Mouse (Mus musculus): Measurements from ENCODE around the gene Ing1. TPM values are rescaled to one million over a fixed set of nuclear protein-coding genes. Genes with fewer than 3 reads are reported as not detected.
A peak's percentile ranks its signal among the peaks of the same experiment; 100 is the strongest.

The Ing1 gene
- 38.5 and 44.1 TPM in 2 replicates for polyA plus RNA-seq (2011; ENCODE audit: insufficient read length, low read depth, missing spikeins)

DNA sequence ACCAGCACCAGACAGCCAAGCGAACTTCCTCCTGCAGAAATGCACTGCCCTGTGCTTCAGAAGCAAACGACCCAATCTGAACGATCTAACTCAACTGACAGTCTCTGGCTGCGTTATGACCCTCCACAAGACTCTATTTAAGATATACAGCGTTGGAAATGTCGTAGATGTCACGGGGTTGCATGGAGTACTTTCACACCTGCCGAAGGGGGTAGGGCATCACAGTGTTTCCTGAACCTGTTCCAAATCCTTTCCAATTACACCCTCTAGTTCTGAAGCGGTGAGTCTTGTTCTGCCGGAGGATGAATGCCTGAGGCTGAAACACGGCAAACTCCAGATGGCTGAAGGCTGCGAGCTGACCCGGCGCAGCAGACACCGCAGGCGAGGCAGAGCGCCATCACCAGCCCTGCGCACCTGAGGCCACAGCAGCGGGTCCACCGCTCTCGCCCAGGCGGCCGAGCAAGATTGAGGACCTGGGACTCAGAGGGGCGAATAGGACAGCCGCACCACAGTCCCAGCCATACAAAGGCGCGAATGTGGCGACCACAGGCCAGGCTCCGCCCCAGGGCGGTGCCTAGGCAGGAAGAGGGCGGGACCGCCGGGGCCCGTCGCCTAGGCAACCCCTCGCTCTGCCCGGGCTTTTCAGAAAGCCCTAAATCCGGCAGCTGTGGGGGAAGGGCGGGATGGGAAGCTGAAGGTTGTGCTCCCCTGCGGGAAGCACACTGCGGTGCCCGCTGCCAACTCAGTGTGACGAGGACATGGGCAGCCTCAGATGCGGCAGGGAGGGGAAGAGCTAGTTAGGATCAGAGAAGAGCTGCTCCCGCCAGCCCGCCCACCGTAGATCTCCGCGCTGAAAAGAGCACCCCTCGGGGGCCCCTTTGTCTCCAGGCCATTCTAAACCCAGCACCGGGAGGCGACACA lies at the start of gene Ing1:
Gene Ing1 (plus strand): TSS at position 773 of the 921 bp plus-strand sequence.
- Histone ChIP-seq H3K4me3 (ENCODE audit: insufficient read depth, low read length) (peak within 1 kb of the TSS; percentile 59), H3K4me1 (ENCODE audit: control insufficient read depth, insufficient read depth, low read length) (0 out of 2 replicates have a peak, but pooled peaks cover 4% of the 10 kb centered on the region), H3K27ac (ENCODE audit: insufficient read depth, low read length) (peak within 1 kb of the TSS; percentile 92)
- peak; percentile 92 for TF ChIP-seq POLR2A (IDR thresholded peaks at IDR 0.05; ENCODE audit: low read depth, low read length)
- TF ChIP-seq CTCF (IDR thresholded peaks at IDR 0.05; ENCODE audit: borderline replicate concordance, insufficient read depth, low read length): no peak

DNA sequence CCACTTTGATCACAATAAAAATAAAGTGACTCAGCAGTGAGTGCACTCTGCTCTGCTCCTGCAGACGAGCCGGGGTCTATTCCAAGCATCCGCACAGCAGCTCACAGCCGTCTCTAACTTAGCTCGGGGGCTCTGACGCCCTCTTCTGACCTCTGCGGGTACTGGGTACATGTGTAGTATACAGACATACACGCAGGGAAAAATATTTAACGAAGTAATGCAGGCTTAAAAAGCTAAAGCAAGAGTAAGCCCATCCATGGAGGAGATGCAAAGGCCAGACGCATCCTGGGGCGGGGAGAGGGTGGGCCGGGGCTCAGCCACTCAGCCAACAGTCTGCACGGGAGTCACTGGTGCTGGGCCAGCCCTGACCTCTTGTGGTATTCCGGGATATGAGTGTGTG lies 49.3 kb upstream of the Ing1 start:
- Histone ChIP-seq H3K4me1 (ENCODE audit: control insufficient read depth, insufficient read depth, low read length) (no peaks in the 10 kb centered on the region), H3K27ac (ENCODE audit: insufficient read depth, low read length) (no peak overlapping the region), H3K4me3 (ENCODE audit: insufficient read depth, low read length) (no peak overlapping the region)
- TF ChIP-seq CTCF (IDR thresholded peaks at IDR 0.05; ENCODE audit: borderline replicate concordance, insufficient read depth, low read length): no peak
- no peak for TF ChIP-seq POLR2A (IDR thresholded peaks at IDR 0.05; ENCODE audit: low read depth, low read length)

DNA sequence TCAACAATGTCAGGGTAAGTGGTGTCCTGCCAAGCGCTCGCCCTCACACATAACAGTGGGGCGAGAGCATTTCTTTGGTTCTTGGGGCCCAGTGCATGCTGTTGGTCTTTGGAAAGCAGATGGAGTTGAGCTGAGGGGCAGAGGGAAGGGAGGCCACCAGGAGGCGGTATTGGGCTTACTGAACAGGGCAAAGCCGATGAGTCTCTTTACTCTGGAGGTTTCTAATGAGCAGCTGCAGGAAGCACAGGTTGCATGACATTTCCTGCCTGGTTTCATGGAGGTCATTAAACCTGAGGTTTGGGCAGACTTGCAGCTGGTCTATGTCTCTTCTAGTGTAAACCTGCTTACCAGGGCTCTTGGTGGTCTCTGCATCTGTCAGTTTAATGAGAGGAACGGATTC lies 48.6 kb upstream of the Ing1 start:
- no peaks in the 10 kb centered on the region for H3K4me1 ChIP-seq (ENCODE audit: control insufficient read depth, insufficient read depth, low read length)
- H3K27ac ChIP-seq (ENCODE audit: insufficient read depth, low read length): no peak overlapping the region
- no peak overlapping the region for H3K4me3 ChIP-seq (ENCODE audit: insufficient read depth, low read length)
- no peak for TF ChIP-seq POLR2A (IDR thresholded peaks at IDR 0.05; ENCODE audit: low read depth, low read length)
- peak; percentile 55; the same call in 1 of the 2 replicates for TF ChIP-seq CTCF (IDR thresholded peaks at IDR 0.05; ENCODE audit: borderline replicate concordance, insufficient read depth, low read length)

DNA sequence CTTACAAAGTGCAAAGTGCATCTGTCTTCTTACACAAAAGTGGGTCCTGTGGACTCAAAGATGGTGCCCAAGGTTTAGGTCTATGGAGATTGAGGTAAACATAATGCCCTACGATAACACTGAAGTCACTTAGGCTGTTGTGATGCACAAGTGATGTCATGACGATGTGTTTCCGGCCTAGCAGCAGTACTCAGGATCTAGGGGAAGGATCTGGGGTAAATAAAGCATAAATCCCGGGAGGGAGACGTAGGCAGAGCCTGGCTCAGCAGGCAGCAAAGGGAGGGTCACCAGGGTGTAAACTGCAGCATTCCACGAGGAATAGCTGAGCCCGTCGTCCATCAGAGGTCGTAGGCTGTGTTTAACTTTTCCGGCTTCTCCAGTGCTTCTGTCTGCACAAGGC lies 46.5 kb upstream of the Ing1 start:
- no peak overlapping the region for H3K4me3 ChIP-seq (ENCODE audit: insufficient read depth, low read length)
- TF ChIP-seq POLR2A (IDR thresholded peaks at IDR 0.05; ENCODE audit: low read depth, low read length) (no peak), CTCF (IDR thresholded peaks at IDR 0.05; ENCODE audit: borderline replicate concordance, insufficient read depth, low read length) (no peak)
- no peak overlapping the region for H3K27ac ChIP-seq (ENCODE audit: insufficient read depth, low read length)
- H3K4me1 ChIP-seq (ENCODE audit: control insufficient read depth, insufficient read depth, low read length): no peaks in the 10 kb centered on the region

DNA sequence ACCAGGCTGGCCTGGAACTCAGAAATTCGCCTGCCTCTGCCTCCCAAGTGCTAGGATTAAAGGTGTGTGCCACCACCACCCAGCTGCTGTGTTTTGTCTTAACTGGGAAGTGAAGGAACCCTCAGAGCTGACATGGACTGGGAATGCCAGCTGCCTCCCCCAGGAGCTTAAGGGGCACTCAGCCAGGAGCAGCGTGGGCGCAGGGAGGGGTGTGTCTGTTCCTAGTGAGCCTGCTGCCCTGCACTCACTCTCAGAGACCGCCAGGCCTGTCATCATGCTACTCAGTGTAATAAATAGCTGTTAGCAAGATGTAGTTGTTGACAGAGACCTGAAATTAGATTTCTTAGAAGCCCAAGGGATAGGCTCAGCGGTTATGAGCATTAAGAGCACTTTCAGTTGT lies 44.4 kb upstream of the Ing1 start:
- H3K4me3 ChIP-seq (ENCODE audit: insufficient read depth, low read length): no peak overlapping the region
- no peaks in the 10 kb centered on the region for H3K4me1 ChIP-seq (ENCODE audit: control insufficient read depth, insufficient read depth, low read length)
- H3K27ac ChIP-seq (ENCODE audit: insufficient read depth, low read length): no peak overlapping the region
- TF ChIP-seq POLR2A (IDR thresholded peaks at IDR 0.05; ENCODE audit: low read depth, low read length) (no peak), CTCF (IDR thresholded peaks at IDR 0.05; ENCODE audit: borderline replicate concordance, insufficient read depth, low read length) (no peak)

DNA sequence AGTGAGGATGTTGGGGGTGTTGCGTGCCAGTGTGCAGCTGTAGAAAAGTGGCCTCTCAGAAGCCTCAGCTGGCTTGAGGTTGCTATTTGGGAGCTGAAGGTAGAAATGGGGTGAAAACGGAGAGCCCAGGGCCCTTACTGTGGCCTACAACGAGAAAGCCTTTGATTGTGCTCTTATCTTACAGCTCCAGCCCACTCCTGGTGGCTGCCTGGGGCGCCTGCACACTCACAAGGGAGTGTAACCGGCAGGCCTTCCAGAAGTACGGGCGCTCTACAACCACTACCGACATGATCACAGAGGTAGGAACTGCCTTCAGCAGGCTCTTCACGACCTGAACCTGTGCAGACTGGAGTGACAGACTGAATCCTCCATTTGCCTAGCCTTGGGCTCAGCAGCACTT lies 42.7 kb upstream of the Ing1 start:
- TF ChIP-seq CTCF (IDR thresholded peaks at IDR 0.05; ENCODE audit: borderline replicate concordance, insufficient read depth, low read length): no peak
- no peak for TF ChIP-seq POLR2A (IDR thresholded peaks at IDR 0.05; ENCODE audit: low read depth, low read length)
- H3K4me3 ChIP-seq (ENCODE audit: insufficient read depth, low read length): no peak overlapping the region

DNA sequence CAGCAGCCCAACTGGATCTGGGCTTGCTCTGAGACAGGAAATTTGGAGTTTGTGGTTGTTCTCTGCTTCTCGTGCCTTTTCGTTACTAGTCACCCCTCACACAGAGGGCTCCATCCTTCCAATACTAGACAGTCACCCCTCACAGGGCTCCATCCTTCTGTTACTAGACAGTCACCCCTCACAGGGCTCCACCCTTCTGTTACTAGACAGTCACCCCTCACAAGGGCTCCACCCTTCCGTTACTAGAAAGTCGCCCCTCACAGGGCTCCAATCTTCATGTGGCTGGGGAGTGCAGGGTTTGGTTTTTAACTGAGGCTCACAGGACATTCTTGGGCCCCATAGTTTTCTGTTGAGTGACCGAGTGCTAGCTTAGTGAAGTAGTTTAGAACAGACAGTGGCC lies 42.1 kb upstream of the Ing1 start:
- H3K27ac ChIP-seq (ENCODE audit: insufficient read depth, low read length): no peak overlapping the region
- TF ChIP-seq POLR2A (IDR thresholded peaks at IDR 0.05; ENCODE audit: low read depth, low read length) (no peak), CTCF (IDR thresholded peaks at IDR 0.05; ENCODE audit: borderline replicate concordance, insufficient read depth, low read length) (no peak)
- no peaks in the 10 kb centered on the region for H3K4me1 ChIP-seq (ENCODE audit: control insufficient read depth, insufficient read depth, low read length)
- no peak overlapping the region for H3K4me3 ChIP-seq (ENCODE audit: insufficient read depth, low read length)

More for the DNA sequence above, 42.7 kb upstream of the Ing1 start:
- Histone ChIP-seq H3K4me1 (ENCODE audit: control insufficient read depth, insufficient read depth, low read length) (no peaks in the 10 kb centered on the region), H3K27ac (ENCODE audit: insufficient read depth, low read length) (no peak overlapping the region)

DNA sequence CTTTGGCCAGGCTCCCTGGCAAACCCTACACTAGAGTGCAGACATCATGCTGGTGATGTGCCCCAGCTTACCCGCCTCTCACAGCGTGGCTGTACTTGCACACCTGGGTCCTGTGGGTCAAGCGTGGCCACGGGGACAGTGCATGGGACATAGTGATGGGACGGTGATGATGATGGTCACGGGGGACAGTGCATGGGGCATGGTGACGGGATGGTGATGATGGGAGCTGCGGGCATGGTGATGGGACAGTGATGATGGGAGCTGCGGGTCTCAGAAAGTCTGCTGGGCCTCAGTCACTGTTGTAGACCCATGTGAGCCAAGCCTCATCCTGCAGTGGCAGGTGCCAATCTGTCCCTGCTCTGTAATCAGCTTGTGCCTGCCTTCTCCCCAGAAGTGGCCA lies 39.1 kb upstream of the Ing1 start:
- TF ChIP-seq POLR2A (IDR thresholded peaks at IDR 0.05; ENCODE audit: low read depth, low read length) (no peak), CTCF (IDR thresholded peaks at IDR 0.05; ENCODE audit: borderline replicate concordance, insufficient read depth, low read length) (no peak)
- H3K27ac ChIP-seq (ENCODE audit: insufficient read depth, low read length): no peak overlapping the region
- no peak overlapping the region for H3K4me3 ChIP-seq (ENCODE audit: insufficient read depth, low read length)
- no peaks in the 10 kb centered on the region for H3K4me1 ChIP-seq (ENCODE audit: control insufficient read depth, insufficient read depth, low read length)

DNA sequence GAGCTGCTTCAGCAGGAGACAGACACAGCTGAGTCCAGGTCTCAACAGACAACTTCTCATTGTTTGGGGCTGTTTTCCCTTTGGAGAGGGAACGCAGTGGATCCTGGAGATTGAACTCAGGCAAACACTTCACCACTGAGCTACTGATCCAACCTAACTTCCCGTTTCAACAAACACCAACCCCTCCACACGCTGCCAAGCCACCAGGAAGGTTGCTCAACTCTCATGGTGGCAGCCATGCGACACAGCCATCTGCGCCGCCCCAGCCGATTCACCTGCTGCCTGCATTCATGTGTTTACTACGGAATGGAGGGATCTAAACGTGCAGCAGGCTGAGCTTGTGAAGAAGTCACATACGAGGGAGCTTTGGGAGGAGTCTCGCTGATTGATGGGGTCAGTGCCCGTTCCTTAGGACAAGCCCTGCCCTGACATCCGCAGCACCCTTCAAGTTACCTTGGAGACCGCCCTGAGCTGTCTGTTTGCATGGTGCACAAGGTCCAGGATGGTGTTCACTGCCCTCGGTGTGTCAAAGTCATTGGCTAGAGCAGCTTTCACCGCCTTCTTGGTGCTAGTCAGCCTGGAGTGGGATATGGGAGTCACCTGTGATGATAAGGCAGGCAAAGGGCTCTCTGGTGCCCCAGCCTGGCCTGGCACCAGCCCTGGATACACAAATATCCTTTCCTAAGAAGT lies 37.9 kb upstream of the Ing1 start:
- no peak for TF ChIP-seq POLR2A (IDR thresholded peaks at IDR 0.05; ENCODE audit: low read depth, low read length)
- TF ChIP-seq CTCF (IDR thresholded peaks at IDR 0.05; ENCODE audit: borderline replicate concordance, insufficient read depth, low read length): no peak

DNA sequence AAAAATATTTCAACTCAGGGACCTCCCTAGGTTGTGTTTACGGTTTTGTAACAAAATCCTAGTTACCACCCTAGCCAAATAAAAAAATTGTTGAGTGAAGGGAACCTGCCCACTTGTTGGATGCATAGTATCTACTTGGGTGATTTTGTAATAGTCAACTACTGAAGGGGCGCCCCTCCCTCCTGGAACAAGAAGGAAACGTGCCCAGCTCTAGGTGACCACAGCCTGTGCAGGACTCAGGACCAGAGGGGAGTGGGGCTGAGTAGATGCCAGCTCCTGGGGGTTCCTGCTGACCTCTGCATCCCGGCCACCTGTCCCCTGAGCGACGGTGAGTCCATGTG lies 37.3 kb upstream of the Ing1 start:
- TF ChIP-seq CTCF (IDR thresholded peaks at IDR 0.05; ENCODE audit: borderline replicate concordance, insufficient read depth, low read length): no peak
- TF ChIP-seq POLR2A (IDR thresholded peaks at IDR 0.05; ENCODE audit: low read depth, low read length): no peak
- Histone ChIP-seq H3K27ac (ENCODE audit: insufficient read depth, low read length) (no peak overlapping the region), H3K4me3 (ENCODE audit: insufficient read depth, low read length) (no peak overlapping the region), H3K4me1 (ENCODE audit: control insufficient read depth, insufficient read depth, low read length) (no peaks in the 10 kb centered on the region)

More for the DNA sequence above, 37.9 kb upstream of the Ing1 start:
- Histone ChIP-seq H3K4me1 (ENCODE audit: control insufficient read depth, insufficient read depth, low read length) (no peaks in the 10 kb centered on the region), H3K27ac (ENCODE audit: insufficient read depth, low read length) (no peak overlapping the region), H3K4me3 (ENCODE audit: insufficient read depth, low read length) (no peak overlapping the region)
